Mouse (Mus musculus) CH12.LX (cell line): ENCODE results near the gene Zbtb20.

Experiments used
- CTCF ChIP-seq, 2 experiments: IDR thresholded peaks in 1 of 2; conservative IDR thresholded peaks in 1 of 2; 2 replicates each; pipeline ENCODE4 v1.5.1; 2011 to 2012; ENCODE audit warnings: low read depth in 2 of 2, low read length in 2 of 2, improper control_type of control experiment in 1 of 2, inconsistent platforms in 1 of 2, mild to moderate bottlenecking in 1 of 2, moderate library complexity in 1 of 2
- MAZ ChIP-seq: IDR thresholded peaks from 2 replicates; pipeline ENCODE4 v1.6.1; 2012; ENCODE audit warnings: low read depth, mild to moderate bottlenecking, inconsistent platforms, low read length, improper control_type of control experiment, moderate library complexity
- ZNF384 ChIP-seq: IDR thresholded peaks from 2 replicates; pipeline ENCODE4 v1.6.1; 2012; ENCODE audit warnings: low read depth, low read length, improper control_type of control experiment, inconsistent platforms

DNA sequence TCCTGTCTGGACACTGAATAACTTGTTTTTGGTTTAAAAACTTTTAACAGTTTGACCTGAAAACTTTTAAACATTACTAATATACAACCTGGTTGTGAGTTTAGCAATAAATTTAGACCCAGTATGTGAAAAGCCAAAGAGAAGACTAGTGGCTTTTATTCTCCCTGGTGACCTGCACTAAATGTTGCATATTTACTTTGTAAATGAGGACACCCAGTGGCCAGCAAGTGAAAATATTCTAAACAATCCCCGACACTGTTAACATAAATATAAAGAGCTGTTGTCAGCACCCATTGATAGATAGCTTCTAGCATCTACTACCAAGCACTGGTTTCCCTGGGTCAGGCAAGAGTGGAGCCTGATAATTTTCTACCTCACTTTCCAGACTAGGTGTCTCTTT is 717.1 kb downstream of the Zbtb20 start:
- TF ChIP-seq CTCF (conservative IDR thresholded peaks at IDR 0.05 in 1 of 2, IDR thresholded peaks at IDR 0.05 in 1 of 2; ENCODE audit: low read depth in 2 of 2, low read length in 2 of 2): peak; percentile 7 to 66; a peak in 2 of 4 replicates
- TF ChIP-seq MAZ: no peak
- no peak for TF ChIP-seq ZNF384
